Mouse (Mus musculus) 3T3-L1 (cell line): ENCODE results near the gene Cd300e.
"Not testable (repeated sequence)": the region's sequence is repeated elsewhere in the genome, so short reads cannot be mapped to it uniquely, and the experiment has no call there.

Source experiments
- DNase-seq: peaks from one replicate; pipeline ENCODE4 v3.0.0-alpha.2; 2015; ENCODE audit warnings: low read depth, low spot score

The Cd300e gene

DNA sequence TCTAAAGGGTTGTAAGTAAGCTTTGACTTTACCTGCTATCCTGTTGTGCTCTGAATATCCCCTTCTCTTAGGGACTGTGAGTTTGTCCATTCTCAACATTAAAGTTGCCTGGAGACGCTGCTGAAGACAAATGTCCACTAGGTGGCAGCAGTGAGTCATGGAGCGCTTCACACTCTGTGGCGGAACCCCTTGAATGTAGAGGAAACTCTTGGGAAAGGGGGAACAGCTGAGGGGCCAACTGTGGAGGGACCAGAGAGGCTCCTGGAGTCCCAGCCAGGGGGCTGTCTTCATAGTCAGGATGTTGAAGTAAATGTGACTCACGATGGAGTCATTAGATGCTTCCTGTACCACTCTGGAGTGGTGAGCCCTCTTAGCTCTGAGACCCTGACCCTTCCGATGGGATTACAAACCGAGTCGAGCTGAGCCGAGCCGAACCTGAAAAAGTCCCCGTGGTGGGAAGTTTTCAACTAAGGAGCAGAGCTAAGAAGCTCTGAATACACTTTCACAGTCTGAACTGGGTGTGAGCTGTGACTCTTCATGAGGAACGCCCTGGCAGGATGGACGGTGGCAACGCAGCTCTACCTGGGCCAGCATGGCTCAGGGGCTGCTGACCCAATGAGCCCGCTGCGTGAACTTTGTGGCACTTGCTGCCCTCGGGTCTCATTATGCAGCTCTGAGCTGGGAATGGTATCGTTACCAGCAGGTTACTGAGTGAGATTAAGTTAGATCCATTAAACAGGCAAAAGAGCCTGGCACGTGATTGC is 21.6 kb upstream of the Cd300e start:
- DNase-seq, result peak; percentile 86

- DNase-seq, result no peak
Observed at GRCm38 (mm10) chr11:115082196-115082595, 20.2 kb upstream of the Cd300e start.

DNA sequence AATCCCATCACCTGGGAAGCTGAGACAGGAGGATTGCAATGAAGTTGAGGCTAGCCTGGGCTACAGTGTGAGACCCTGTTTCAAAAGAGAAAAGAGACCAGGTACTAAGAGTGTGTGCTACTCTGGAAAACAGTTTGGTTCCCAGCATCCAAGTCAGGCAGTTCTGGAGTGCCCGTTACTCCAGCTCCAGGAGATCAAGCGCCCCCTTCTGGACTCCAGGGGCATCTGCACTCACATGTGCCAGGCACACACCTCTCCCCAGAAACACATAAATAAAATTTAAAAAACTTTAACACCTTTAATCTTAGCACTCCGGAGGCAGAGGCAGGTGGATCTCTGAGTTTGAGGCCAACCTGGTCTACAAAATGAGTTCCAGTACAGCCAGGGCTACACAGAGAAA is 19.4 kb upstream of the Cd300e start:
- no peak for DNase-seq

DNA sequence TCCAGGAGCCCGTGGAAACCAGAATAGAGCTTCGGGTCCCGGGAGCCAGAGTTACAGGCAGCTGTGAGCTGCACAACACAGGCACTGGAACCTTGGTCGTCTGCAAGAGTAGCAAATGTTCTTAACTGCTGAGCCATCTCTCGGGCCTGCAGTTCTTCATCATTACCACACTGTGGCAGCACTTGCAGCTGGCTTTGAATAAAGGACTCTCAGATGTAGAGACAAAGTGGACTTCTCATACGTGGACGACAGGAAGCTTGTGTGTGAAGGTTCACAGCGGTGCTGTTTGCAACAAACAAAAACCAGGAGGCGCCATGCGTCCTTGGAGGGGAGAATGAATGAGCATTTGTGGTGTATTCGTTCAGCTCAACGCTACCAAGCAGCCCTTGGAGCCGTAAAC is 18.9 kb upstream of the Cd300e start:
- DNase-seq, result peak; percentile 78

GRCm38 (mm10) chr11:115078680-115079079 is 16.7 kb upstream of the Cd300e start:
- DNase-seq, result no peak

DNA sequence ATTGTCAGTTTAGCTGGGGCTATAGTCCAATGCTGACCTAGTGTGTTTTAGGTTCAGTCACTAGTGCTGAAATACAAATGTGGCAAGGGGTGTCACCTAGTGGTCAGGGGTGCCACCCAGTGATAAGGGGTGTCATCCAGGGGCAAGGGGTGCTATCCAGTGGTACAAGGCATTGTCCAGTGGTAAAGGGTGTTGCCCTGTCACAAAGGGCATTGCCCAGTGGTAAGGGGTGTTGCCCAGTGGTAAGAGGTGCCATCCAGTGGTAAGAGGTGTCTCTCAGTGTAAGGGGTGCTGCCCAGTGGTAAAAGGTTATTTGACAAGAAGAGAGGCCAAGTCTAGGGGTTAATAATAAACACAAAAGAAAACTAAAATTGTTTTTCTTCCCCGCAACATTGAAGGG is 15.5 kb upstream of the Cd300e start:
- DNase-seq, result no peak

GRCm38 (mm10) chr11:115075859-115076258 is 13.9 kb upstream of the Cd300e start:
- no peak for DNase-seq

GRCm38 (mm10) chr11:115075407-115075806 is 13.4 kb upstream of the Cd300e start:
- no peak for DNase-seq

DNA sequence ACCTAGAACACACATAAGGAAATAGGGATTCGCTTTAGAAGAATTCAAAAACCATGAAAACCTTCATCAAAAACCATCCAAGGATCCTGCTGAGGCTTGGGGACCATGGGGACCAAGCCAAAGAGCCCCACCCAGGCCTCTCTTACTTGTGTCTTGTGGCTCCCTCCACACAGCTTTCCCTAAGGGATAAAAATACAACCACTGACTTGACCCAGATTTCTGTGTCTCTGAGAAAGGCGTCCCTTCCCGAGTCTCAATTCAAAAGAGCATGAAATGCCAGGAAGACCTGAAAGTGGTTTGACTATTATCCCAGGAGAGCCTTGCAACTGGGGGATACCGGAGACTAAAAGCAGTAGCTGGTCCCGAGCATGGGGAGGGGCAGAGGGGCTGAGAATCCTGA is 11.0 kb upstream of the Cd300e start:
- DNase-seq, result no peak

- DNase-seq, result peak; percentile 99
Observed at GRCm38 (mm10) chr11:115071631-115072294, 9.8 kb upstream of the Cd300e start.

DNA sequence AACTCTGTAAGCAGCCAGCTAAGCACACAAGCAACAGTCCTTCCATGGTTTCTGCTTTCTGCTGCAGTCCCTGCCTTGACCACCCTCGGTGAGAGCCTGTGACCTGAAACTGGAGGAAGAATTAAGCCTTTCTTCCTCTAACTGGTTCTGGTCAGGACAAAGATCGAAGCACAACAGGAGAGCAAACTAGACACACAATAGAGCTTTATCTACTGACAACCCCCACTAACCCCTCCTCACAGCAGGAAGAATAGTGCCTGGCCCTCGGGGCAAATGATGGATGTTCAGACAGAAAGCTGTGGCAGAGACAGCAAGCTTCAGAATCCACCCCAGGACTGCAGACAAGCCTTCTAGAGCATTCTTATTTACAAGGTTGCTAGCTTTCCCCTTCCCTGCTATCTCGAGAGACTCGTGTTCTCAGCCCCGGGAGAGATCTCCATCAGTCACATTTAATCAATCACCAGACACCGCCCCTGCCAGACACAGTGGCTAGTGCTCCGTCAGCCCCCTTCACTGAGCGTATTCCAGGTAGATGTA is 9.1 kb upstream of the Cd300e start:
- no peak for DNase-seq

GRCm38 (mm10) chr11:115066768-115067167 is 4.8 kb upstream of the Cd300e start:
- no peak for DNase-seq

DNA sequence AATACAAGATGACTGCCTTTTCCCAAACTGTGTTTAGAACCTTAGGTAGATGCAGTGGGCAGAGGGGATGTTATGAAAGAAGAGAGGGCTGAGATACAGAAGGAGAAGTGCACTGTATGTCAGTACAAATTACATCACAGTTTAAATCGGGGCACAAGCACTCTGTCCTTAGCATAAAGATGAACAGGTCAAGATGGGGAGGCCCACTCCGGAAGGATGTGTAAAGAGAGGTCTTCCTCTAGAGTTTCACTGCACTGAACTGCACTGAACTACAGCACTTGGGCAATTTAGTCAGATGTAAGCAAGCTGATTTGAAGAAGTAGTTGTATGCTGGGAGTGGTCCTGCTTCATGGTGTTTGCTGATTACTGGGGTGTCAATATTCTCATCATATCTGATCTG is 2.2 kb downstream of the Cd300e start:
- no peak for DNase-seq

GRCm38 (mm10) chr11:115058701-115059100 is 3.3 kb downstream of the Cd300e start:
- no peak for DNase-seq

- no peak for DNase-seq
Observed at GRCm38 (mm10) chr11:115054537-115054936, 7.4 kb downstream of the Cd300e start.

DNA sequence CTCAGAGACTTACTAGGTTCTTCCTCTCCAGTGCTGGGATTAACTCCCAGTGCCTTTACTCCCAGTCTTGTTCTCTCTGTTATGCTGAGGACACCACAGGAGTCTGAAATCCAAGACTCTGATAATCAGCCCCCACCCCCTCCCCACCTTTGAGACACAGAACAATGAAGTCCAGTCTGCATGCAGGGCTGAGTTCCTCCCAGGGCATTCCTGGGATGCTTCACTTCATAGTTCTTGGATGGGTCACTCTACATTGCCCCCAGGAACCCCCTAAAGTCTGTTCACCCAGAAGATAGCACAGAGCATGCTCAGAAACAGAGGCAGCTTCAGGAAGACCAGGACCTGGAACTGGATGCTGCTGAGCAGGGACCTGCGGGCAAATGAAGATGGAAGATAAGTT is 9.0 kb downstream of the Cd300e start:
- no peak for DNase-seq

DNA sequence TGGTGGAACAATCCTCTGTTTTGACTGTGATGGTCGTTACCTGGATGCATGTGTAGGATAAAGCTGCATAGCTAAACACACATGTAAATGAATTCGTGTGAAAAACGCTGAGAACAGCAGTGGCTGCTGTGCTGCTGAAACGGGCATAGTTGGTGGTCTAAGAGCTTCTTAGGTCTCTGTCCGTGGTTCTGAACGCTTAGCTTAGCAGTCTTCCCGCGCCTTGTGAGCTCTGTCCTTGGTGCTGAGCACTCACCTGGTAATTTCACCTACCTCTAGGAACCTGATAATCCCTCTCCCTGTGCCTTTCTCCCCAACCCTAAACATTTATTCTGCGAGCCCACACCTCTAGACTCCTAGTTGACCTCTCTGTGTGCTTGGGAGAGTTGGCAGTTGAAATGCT is 9.8 kb downstream of the Cd300e start:
- DNase-seq, result peak; percentile 64

- DNase-seq, result peak; percentile 66
Observed at GRCm38 (mm10) chr11:115049282-115049895, 12.6 kb downstream of the Cd300e start.

DNA sequence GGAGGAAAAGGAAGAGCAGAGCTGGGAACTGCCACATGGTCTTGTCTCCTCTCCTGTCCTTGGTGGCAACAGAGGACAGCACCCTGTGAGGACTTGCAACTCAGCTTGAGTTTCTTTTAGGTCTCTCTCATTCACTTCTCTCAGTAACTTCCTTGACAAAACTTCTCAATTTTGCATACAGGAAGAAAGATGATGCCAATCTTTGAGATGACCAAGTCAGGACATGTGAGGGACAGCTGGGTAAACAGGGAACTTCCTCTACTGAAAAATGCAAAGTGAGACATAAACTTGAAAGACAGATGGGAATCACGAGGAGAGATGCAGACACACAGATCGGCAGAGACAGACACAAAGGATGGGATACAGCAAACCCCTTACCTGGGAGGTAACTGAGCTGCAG is 13.7 kb downstream of the Cd300e start, which contains the start of gene Cd300ld3:
Cd300ld3 (minus strand) TSS at position 151 of the 400 bp plus-strand sequence.
- no peak for DNase-seq

- not testable (repeated sequence) for DNase-seq
Observed at GRCm38 (mm10) chr11:115037669-115038068, 24.3 kb downstream of the Cd300e start, which contains the start of gene Cd300ld5. TSS of gene Cd300ld5 (minus strand) at chr11:115037769.

DNA sequence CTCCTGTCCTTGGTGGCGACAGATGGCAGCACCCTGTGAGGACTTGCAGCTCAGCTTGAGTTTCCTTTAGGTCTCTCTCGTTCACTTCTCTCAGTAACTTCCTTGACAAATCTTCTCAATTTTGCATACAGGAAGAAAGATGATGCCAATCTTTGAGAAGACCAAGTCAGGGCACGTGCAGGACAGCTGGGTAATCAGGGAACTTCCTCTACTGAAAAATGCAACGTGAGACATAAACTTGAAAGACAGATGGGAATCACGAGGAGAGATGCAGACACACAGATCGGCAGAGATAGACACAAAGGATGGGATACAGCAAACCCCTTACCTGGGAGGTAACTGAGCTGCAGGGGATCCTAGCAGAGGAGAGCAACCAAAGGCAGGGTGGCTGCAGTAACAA is 35.1 kb downstream of the Cd300e start, which contains the start of gene Cd300ld4:
Cd300ld4 (minus strand) TSS at position 101 of the 400 bp plus-strand sequence.
- not testable (repeated sequence) for DNase-seq

GRCm38 (mm10) chr11:115016093-115016492 is 45.9 kb downstream of the Cd300e start, which contains the start of gene Cd300ld2:
TSS of gene Cd300ld2 (minus strand) at chr11:115016193.
- DNase-seq, result not testable (repeated sequence)
